In genomic region chr14:71276309-71276791, GRCm38 (mm10) we compare ENCODE assay signal across 8 mouse cellular contexts.
A peak's percentile ranks its signal among the peaks of the same experiment; 100 is the strongest.
DNase-seq lines count a peak whose midpoint lies in the region; ATAC-seq and TF ChIP-seq lines count a peak whose summit lies in the region.

No protein-coding gene starts in this region.

- no peak overlapping the region for H3K4me3 ChIP-seq in cerebellum, adult 2 months (replicated peaks; ENCODE audit: insufficient read depth, low read depth, low read length)
- no peak overlapping the region for H3K4me3 ChIP-seq in thymus, adult 2 months (ENCODE audit: control insufficient read depth, insufficient read depth, low read length)

- H3K27ac ChIP-seq in cerebellum, adult 2 months (ENCODE audit: insufficient read depth, low read length) = no peak overlapping the region
- H3K27ac ChIP-seq in thymus, adult 2 months (ENCODE audit: control insufficient read depth, insufficient read depth, low read length) = no peak overlapping the region

- H3K27me3 ChIP-seq in cerebellum, adult 2 months (ENCODE audit: control insufficient read depth, insufficient read depth, low read length) = no peaks in the 10 kb centered on the region; the same call in 1 of the 2 replicates
- no peaks in the 10 kb centered on the region for H3K27me3 ChIP-seq in thymus, adult 2 months (ENCODE audit: control insufficient read depth, insufficient read depth, low read length)

- no peak for TF ChIP-seq POLR2A in cerebellum, adult 2 months (IDR thresholded peaks at IDR 0.05; ENCODE audit: borderline replicate concordance, insufficient read depth, low read length)
- no peak for TF ChIP-seq POLR2A in thymus, adult 2 months (IDR thresholded peaks at IDR 0.05; ENCODE audit: control insufficient read depth, extremely low read depth, insufficient read depth, low read length, poor library complexity)

- TF ChIP-seq CTCF in cerebellum, adult 2 months (IDR thresholded peaks at IDR 0.05; ENCODE audit: borderline replicate concordance, insufficient read depth, low read depth, low read length) = no peak
- no peak for TF ChIP-seq CTCF in thymus, adult 2 months (IDR thresholded peaks at IDR 0.05; ENCODE audit: borderline replicate concordance, control insufficient read depth, extremely low read depth, insufficient read depth, low read length, poor library complexity)

- intact Hi-C loops in heart, postnatal 10 days (cut with DNase I) = no loop called here

- H3K36me3 ChIP-seq in thymus, adult 2 months (ENCODE audit: control insufficient read depth, insufficient read depth, low read length) = no peaks in the 10 kb centered on the region

- 0 out of 2 replicates have a peak, but pooled peaks have one; percentile 15 for ATAC-seq in megakaryocyte-erythroid progenitor cell, adult 5-6 weeks (replicated peaks; ENCODE audit: low FRiP score, low TSS enrichment, poor library complexity, severe bottlenecking)

- H3K4me1 ChIP-seq in cerebellum, adult 2 months (ENCODE audit: control insufficient read depth, insufficient read depth, low read length) = no peaks in the 10 kb centered on the region
- no peaks in the 10 kb centered on the region for H3K4me1 ChIP-seq in thymus, adult 2 months (replicated peaks; ENCODE audit: control insufficient read depth, insufficient read depth, low read length)

- DNase-seq in cerebellum, adult 2 months = peak; percentile 13 to 16
- DNase-seq in cerebellum, adult 9-11 months = no peak
- peak; percentile 4 for DNase-seq in left cerebral cortex, adult 11 months (ENCODE audit: low spot score)
- DNase-seq in left cerebral cortex, adult 8-10 months (ENCODE audit: low spot score in 2 of 2) = no peak
- peak; percentile 22 to 27 for DNase-seq in heart, postnatal 10 days
- no peak for DNase-seq in thymus, adult 2 months
- no peak for DNase-seq in urinary bladder, postnatal 25 days (ENCODE audit: low spot score)

- WGBS in cerebellum, adult 2 months = 11% methylated on average over 12 of the region's 12 CpGs
- WGBS in thymus, adult 2 months = 31% methylated on average over 12 of the region's 12 CpGs

Comparison
In these comparisons a context has a peak if more than half of its experiments do, and no peak if none do; other contexts are left out.
1. DNase-seq: peak in cerebellum, adult 2 months (2 of 2), left cerebral cortex, adult 11 months (single experiment) and heart, postnatal 10 days (2 of 2); none in cerebellum, adult 9-11 months (single experiment), left cerebral cortex, adult 8-10 months (0 of 2), thymus, adult 2 months (single experiment) and urinary bladder, postnatal 25 days (single experiment).